Mouse (Mus musculus) kidney, adult 2 months (tissue): ENCODE measurements around the gene Ercc1.

Experiments
- CTCF ChIP-seq: fragments of 200-500 bp; conservative IDR thresholded peaks from 2 replicates; pipeline ENCODE4 v1.5.1; 2011; ENCODE audit warnings: low read depth, mild to moderate bottlenecking, control low read depth, low read length, moderate library complexity, mixed read lengths; ENCODE audit not compliant: insufficient read depth, insufficient read length
- POLR2A ChIP-seq: fragments of 200-500 bp; IDR thresholded peaks from one replicate; pipeline ENCODE4 v1.6.1; 2011; ENCODE audit warnings: low read depth, low read length, control low read depth

DNA sequence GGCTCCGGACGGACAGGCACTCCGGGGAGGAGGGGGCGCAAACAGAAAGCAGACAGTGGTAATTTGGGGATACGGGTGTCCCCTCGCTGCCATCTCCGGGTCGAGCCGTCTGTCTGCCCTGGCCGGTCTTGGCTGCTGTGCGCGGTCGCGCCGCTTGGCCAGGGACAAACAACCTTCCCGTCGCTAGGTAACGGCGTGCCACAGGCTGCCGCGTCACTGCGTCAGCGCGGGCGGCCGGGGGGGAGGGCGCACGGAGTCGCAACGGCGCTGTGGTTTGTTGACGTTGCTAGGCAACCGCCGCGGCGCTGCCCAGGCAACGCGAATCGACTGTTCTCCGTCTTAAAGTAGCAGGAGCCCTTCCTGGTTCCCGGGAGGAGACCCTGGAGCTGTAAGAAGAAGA lies 24.7 kb upstream of the Ercc1 start:
- TF ChIP-seq CTCF (no peak; the same call in 1 of the 2 replicates), POLR2A (no peak)
